22 mouse cellular contexts compared by ENCODE assay signal in the genomic region with DNA sequence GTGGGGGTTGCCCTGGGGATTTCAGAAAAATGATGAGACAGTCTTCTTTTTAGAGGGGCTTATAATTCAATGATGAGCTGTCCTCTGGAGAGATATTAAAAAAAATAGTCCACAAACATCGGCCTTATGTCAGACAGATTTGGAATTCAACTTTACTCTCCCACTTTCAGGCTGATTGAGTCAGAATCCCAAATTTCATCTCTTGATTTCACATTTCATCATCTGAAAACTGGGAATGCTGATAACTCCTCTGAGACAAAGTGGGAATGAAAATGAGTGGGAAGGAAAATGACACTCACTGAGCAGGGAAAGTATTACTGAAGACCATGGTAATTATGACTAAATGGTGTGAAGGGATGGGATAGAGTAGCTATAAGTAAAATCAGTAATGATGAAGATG.
"Had no signal": no experiment of that assay in that cellular context is flagged by ENCODE, and none has a peak within 500 bp of the region (broad histone marks: within the 10 kb centered on the region; RNA-seq: fewer than 3 reads in every experiment).

No protein-coding gene starts in this region.

- DNase-seq: gastrocnemius, adult 2 months; gastrocnemius, postnatal 10 days; gastrocnemius, postnatal 25 days; heart, adult 18-20 months; heart, postnatal 4 days; kidney, adult 18-20 months; kidney, adult 8-10 months; kidney, postnatal 10 days; kidney, postnatal 25 days; kidney, postnatal 4 days; layer of hippocampus, adult 9-11 months had no signal

- H3K4me3 ChIP-seq: gastrocnemius, adult 2 months; heart, embryonic 10.5 days; heart, embryonic 12.5 days; hindbrain, embryonic 10.5 days; hindbrain, embryonic 12.5 days; intestine, embryonic 15.5 days; left cerebral cortex, adult 2 months; limb, embryonic 10.5 days; limb, embryonic 12.5 days; liver, embryonic 12.5 days had no signal

- H3K27ac ChIP-seq: gastrocnemius, adult 2 months; heart, embryonic 10.5 days; hindbrain, embryonic 10.5 days; hindbrain, embryonic 12.5 days; hindbrain, embryonic 14.5 days; intestine, embryonic 15.5 days; left cerebral cortex, adult 2 months; limb, embryonic 10.5 days; limb, embryonic 12.5 days; liver, embryonic 12.5 days; liver, embryonic 14.5 days had no signal

- H3K4me2 ChIP-seq: heart, embryonic 12.5 days; hindbrain, embryonic 12.5 days; hindbrain, embryonic 14.5 days; intestine, embryonic 15.5 days; limb, embryonic 12.5 days; liver, embryonic 12.5 days had no signal

- H3K36me3 ChIP-seq: heart, embryonic 10.5 days; heart, embryonic 12.5 days; hindbrain, embryonic 10.5 days; hindbrain, embryonic 12.5 days; intestine, embryonic 15.5 days; limb, embryonic 10.5 days; limb, embryonic 12.5 days; liver, embryonic 12.5 days had no signal

- H3K27me3 ChIP-seq: heart, embryonic 12.5 days; hindbrain, embryonic 12.5 days; intestine, embryonic 15.5 days; limb, embryonic 12.5 days; liver, embryonic 12.5 days had no signal
